Mouse (Mus musculus) CD4-positive, CD25-positive, alpha-beta regulatory T cell, adult 4 months (primary cell): ENCODE measurements at regions not wholly inside any gene's neighbourhood (a gene's known extent, or its start where the extent isn't known, plus 50 kb on each side); places are given as distances from the start of the nearest gene placed in this dataset.
"Not testable (repeated sequence)": the region's sequence is repeated elsewhere in the genome, so short reads cannot be mapped to it uniquely, and the experiment has no call there.

Experiments used
- ATAC-seq: one replicate; pipeline ENCODE4 v1.8.0; 2017

DNA sequence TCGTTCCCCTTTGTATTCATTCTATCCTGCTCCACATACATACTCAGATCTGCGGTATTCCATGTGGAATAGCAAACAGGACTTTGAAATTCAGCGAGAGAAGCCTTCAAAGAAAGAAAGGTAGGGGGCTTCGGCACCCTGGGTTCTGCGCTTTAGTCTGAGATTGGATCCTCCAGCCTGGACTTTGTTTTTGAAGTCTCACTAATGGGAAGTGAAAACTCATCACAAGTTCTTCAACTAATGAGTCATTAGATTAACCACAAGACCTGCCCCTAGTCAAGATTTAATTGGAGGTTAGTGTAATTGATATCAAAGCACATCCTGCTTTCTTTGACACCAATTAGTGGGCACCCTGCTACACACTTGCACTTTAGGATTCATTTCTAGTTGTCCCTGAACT, 492.5 kb upstream of the Zfp960 start:
- ATAC-seq, result no peak

- ATAC-seq, result no peak
Measured at GRCm38 (mm10) chr17:16588791-16589190, 475.1 kb upstream of the Zfp960 start.

GRCm38 (mm10) chr17:16599671-16600070, 464.2 kb upstream of the Zfp960 start:
- ATAC-seq, result no peak

DNA sequence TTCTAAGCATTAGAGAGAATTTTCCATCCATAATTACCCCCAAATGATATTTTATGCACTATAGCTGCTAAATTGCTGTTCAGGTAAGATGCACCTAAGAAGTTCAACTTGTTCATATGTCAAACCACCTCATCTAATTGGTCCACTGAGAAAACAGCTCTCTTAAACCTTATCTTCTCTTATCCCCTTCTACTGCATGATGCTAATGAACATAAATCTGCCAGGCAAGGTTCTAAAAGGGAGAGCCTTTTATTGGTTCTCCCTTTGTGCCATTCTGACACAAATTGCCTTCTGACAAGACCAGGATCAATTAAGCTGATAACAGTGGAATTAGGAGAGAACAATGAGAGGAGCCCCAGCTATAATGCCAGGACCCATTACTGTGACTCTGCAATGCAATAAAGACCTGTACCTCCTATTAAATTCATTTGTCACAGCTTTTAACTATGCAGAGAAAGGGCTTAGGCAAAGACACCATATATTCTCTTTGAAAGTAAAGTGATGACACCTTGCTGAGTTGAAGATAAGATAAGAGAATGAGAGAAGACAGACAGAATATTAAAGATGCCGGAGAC, 451.4 kb upstream of the Zfp960 start:
- no peak for ATAC-seq

DNA sequence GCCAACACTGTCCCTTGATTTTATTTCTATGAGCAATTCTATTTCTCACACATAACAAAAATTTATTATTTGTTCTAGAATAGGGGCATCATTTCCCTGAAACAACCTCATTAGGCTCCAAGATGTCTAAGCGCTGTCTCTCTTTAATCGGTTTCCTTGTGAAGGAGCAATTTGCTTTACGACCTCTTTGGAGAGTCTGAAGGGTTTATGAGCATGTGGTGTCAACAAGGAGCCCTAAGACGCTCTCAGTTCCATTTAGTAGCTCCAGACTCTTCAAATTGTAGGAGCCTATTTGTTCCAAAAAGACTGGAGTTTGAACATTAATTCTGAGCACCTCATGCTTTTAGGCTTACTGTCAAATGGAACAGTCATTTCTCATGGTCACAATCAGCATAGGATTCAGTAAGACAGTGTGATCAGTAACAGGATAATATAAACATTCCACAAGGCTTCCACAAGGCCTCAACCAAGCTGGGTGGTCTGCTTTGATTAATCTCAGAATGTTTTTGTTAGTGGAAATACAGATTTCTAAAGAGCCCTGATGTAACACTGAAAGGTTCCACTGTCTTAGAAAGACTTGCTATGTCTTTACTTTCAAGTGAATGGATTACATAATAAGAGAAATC, 441.9 kb upstream of the Zfp960 start:
- ATAC-seq, result no peak

GRCm38 (mm10) chr17:16629854-16630253, 434.1 kb upstream of the Zfp960 start:
- ATAC-seq, result no peak

DNA sequence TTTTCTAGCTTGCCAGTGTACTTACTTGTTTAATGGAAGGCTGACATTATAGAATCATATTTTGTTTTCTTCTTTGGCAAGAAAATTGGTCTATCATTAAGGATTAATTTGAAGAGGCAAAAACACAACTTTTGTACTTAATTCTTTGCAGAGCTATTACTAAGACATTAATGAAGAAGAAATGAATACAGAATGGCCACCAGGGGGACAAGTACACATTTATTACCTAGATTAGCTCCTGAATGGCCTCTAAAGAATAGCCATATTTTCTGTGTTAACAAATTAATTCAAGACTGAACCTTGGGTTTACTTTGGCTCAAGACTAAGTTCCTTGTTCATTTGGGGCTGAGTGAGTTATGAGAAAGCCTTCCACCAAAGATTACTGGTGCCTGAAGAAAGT, 430.5 kb upstream of the Zfp960 start:
- ATAC-seq, result no peak

GRCm38 (mm10) chr17:16637463-16637862, 426.4 kb upstream of the Zfp960 start:
- ATAC-seq, result no peak

DNA sequence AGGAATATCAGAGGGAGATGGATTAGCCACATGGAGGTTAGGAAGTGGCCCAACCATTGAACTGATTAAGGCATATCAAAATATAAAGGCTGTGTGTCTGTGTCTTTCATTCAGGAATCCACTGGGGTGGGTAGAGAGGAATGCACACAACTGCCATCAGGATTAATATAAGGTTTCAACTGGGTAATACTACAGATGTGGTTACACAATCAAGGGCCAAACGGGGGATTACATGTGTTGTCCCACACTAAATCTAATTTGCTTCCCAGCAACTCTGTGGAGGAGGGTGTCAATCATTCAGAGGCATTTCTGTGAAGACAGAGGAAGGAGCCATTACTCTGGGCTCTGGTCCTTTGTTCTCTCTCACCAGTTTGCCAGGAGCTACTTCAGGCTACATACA, 416.0 kb upstream of the Zfp960 start:
- ATAC-seq, result no peak

DNA sequence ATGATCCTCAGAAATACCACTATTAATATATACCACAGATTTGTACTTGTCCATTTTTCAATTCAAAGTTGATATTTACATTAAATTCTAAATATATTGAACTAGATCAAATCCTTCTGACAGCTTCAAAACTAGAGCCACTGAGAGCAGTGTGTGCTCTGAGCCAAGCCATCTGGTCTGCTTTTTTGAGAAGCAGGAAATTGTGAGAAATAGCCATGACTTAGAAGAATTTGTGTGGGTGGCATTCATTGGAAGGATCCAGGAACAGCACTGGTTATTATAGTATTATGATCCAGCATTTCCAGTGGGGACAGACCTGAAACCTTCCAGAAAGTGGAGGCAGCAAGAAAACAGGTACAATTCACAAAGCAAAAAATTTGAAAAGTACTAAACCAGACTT, 398.7 kb upstream of the Zfp960 start:
- no peak for ATAC-seq

- no peak for ATAC-seq
Measured at GRCm38 (mm10) chr17:16667606-16668005, 396.3 kb upstream of the Zfp960 start.

GRCm38 (mm10) chr17:16704199-16704598, 359.7 kb upstream of the Zfp960 start:
- no peak for ATAC-seq

GRCm38 (mm10) chr17:16705890-16706289, 358.0 kb upstream of the Zfp960 start:
- ATAC-seq, result no peak

- ATAC-seq, result no peak
Measured at GRCm38 (mm10) chr17:16726904-16727303, 337.0 kb upstream of the Zfp960 start.

DNA sequence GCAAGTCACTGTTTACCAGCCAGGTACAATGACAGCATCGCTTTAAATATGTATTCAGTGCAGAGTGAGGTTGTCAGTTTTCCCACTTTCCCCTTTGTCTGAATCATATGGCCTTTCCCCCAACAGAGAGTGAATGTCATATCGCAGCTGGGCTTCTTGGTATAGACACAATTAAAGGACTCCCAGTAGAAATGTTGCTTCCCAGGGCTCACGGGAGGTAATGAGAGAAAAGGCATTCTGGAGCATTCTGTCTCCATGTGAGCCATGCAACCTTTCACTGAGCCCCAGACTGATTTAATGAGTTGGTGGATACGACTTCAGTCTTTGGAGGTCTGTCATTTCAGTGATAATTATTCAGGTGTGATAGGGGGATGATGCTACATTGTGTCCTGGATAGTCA, 310.8 kb upstream of the Zfp960 start:
- ATAC-seq, result no peak

GRCm38 (mm10) chr17:16770587-16770986, 293.3 kb upstream of the Zfp960 start:
- not testable (repeated sequence) for ATAC-seq

GRCm38 (mm10) chr17:16798316-16798715, 265.6 kb upstream of the Zfp960 start:
- no peak for ATAC-seq

DNA sequence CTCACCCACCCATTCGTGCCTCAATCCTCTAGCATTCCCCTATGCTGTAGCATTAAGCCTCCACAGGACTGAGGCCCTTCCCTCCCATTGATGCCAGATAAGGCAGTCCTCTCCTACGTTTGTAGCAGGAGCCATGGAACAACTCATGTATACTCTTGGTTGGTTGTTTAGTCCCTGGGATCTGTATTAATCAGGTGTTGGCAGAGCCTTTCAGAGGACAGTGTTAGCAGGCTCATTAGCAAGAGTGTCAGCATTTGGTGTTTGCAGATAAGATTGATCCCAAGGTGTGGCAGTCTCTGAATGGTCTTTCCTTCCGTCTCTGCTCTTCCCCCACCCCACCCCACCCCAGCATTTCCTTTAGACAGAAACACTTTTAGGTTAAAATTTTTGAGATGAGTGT, 258.9 kb upstream of the Zfp960 start:
- ATAC-seq, result no peak

DNA sequence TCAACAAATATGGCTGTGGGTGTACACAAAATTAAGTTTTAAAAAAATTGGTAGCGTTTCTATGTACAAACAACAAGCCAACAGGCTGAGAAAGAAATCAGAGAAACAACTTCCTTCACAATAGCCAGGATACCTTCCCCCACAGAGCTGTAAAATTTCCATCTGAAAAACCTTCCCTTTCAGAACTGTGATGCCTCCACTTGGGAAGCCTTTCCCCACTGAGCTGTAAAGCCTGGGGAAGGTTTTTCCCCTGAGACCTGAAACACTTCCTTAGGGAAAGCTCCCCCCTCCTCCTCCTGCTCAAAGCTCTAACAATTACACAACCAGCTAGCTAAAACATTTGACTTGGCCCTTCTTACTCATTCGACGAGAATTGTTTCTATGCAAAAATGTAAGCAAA, 245.5 kb upstream of the Zfp960 start:
- no peak for ATAC-seq

- no peak for ATAC-seq
Measured at GRCm38 (mm10) chr17:16821716-16822115, 242.2 kb upstream of the Zfp960 start.

DNA sequence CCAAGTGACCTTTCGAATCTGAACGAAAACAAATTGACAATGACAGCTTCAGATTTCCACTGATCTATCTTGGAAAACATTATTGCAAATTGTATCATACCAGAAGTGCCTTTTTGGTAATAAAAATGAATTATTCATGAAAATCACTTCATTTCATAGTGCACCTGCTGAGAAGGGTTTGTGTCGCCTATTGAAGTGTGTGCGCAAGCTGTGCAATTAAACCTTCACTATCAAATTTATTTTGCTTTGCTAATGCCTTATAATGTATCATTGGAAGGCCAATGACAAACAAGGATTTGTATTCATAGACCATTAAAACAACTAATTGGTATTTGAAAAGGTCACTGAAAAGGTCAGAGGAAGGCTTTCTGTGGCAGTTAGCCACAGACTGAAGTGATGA, 224.8 kb upstream of the Zfp960 start:
- ATAC-seq, result no peak

GRCm38 (mm10) chr17:16860771-16861170, 203.1 kb upstream of the Zfp960 start:
- no peak for ATAC-seq

GRCm38 (mm10) chr17:16900791-16901190, 163.1 kb upstream of the Zfp960 start:
- no peak for ATAC-seq

DNA sequence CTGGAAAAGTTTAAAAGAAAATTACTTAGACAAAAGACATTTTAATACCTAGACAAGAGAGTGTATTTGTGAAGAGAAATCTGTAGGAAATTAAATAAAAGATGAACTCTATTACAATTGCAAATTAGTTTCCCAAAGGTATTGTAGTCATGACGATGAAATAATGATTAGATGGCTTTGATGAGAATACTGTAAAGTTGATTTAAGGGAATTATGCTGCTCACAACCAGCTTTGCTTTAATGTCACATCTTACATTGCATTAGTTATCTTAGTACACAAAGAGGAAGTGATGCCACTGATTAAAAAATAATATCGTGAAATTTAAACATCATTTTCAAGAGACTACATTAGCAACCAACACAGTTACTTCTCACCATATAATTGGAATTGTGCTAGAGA, 145.7 kb upstream of the Zfp960 start:
- no peak for ATAC-seq

- ATAC-seq, result no peak
Measured at GRCm38 (mm10) chr17:16926200-16926599, 137.7 kb upstream of the Zfp960 start.
